Mouse (Mus musculus) R1 (cell line): ENCODE results near the gene Dot1l.

Source experiments
- DNase-seq: peaks from one replicate; pipeline ENCODE4 v3.0.0-alpha.2; 2018; ENCODE audit warnings: low read depth, low spot score

The Dot1l gene

DNA sequence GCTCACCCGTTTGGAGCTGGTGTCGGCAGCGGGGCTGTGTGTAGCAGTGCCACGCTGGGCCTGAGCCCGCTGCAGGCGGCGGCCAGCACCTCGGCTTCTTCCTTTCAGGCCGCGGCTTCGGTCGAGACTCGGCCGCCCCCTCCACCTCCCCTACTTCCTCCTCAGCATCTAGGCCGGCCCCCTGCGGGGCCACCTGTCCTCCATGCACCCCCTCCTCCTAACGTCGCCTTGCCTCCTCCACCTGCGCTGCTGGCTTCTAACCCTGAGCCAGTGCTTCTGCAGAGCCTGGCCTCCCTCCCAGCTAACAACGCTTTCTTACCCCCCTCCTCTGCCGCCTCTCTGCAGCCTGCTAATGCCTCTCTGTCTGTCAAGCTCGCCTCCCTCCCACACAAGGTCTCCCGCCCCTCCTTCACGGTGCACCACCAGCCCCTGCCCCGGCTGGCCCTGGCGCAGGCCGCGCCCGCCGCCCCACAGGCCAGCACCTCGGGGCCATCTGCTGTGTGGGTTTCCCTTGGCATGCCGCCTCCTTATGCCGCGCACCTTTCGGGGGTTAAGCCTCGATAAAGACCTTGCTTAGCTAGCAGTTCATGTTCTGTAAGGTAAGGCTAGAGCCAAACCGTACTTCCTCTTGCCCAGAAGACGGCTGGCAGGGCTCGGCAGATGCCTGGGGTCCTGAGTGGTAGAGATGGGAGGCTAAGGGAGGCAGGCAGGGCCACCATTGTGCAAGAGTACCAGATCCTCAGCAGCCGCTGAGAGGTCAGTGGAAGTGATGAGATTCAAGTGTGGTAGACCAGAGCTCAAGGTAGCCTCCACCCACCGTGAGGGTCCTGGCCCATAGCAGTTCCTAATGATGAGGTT, 37.4 kb downstream of the Dot1l start:
- peak; percentile 42 for DNase-seq

DNA sequence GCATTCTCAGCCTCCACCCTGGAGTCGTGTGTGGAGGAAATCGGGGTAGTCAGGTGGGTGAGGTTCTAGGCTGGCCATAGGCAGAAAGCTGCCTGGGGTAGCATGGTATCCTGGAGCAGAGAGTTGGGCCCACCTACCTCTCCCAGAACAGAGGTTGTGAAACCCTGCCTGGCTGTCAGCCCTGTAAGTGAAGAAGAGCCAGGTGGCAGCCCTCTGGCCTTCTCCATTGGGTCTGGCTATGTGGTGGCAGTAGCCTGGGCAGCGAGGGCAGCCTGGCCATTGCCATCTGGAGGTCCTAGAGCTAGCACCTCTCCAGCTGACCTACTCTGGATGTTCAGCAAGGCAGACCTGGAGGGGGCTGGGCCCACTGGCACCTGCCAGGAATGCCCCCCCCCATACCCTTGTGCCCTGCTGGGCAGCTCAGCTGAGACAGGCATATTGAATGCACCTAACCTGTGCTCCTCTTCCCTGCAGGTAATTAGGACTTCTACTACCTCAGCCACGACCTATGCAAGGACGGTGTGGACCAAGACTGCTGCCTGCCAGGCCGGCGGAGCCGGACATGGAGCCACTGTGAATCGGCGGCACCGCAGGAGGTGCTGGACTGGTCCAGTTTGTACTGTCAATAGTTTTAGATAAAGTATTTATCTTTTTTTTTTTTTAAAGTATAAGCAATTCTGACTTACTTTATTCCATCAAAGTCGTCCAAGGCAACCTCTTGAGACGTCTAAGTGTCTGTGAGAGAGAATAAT, 38.2 kb downstream of the Dot1l start:
- DNase-seq: no peak

DNA sequence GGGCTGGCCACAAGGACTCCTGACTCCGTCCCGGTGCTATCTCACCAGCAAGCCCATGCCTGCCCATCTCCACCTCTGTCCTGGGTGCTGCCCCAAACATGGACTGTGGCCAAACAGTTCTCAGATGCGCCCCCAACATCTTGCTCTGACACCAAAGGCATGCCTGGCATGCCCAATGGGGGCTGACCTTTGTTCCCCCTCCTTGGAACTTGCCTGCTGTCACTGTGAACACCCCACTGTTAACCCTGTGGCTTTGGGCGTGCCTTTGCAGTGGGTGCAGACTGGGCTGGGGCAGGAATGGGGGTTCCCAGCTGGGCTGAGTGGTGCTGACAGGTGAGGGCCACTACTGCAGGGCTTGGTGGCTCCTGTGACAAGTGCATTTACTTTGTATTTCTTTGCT, 38.8 kb downstream of the Dot1l start:
- no peak for DNase-seq

DNA sequence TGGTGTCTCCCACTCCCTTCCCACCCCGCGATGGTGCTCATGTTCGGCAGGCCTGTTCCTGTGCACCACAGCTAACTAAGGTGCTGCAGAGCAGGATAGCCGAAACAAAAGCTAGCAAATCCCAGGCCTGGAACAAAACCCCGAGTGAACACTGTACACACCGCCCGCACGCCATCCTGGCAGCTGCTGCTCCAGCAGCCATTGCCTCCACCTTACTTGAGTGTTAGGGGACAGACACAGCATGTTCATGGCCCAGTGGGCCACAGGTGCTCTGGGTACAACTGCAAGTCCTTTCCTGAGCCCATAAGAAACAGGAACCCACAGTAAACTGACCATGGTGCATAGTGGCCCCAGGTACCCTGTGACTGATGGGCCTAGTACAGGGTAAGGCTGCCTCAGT, 39.7 kb downstream of the Dot1l start:
- DNase-seq: no peak

DNA sequence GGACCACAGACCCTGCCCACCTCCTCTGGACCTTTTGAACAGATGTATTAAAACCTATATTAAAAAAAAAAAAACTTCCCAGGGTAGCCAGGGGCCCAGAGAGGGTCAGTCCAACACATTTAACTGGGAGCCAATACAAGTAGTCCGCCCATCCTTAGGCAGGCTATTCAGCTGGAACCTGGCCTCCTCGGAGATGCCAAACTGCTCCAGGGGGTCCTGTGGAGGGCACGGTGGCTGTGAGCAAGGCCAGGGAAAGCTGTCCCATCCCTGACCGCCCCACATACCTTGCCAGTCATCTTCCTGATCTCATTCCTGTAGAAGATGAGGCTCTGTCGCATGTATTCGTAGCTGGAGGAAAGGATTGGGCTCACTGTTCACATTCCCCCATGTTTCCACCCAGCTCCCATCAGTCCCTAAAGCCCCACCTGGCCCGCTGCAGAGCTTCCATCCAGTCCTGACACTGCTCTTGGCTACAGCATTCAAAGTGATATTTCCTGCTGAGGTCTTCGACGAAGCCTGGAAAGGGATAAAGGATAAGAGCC, 41.4 kb downstream of the Dot1l start:
- DNase-seq: no peak

DNA sequence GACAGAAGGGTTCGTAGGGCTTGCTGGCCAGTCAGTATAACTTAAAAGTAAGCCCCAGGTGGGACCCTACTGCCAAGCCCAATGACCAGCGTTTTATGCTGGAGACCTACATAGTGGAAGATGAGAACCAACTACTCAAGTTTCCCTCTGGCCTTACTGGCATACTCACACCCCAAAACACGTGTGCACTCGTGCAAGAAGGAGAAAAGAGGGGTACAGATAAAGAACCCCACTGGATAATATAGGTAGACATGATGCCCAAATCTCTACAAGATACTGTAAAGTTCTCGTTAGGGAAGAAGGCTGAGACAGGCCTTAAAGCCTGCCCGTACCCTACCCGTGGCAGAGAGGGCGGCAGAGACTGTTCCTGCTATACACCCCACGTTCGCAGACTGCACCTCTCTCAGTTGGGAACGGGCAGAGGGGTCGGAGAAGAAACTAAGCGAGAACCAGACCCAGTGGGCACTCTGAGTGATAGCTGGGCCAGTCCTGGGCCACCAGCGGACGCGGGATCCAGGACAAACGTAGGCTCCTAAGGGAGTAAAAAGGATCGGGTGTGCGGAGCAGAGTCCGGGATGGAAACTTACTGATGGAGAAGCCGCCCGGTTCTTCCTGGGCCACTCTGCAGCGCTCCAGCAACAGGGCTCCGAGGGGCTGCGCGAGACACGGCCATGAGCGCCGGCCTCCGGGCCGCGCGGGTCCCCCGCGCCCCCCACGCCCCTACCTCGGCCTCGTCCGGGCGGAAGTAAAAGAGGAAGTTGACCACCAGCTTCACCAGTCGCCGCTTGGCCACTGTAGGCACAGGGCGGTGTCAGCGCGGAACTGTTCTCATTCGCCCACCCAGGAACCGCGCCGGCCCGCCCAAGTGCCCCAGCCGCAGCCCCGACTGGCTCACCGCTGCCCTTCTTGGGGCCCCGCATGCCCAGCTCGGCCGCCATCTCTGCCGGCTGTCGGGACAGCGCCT, 42.5 kb downstream of the Dot1l start:
- DNase-seq: no peak

GRCm38 (mm10) chr10:80798150-80799006, 43.4 kb downstream of the Dot1l start, which contains the start of the genes Sf3a2 and Plekhj1:
TSS of gene Sf3a2 (plus strand) at chr10:80798198.
TSS of gene Plekhj1 (minus strand) at chr10:80798626.
- DNase-seq: peak; percentile 97

DNA sequence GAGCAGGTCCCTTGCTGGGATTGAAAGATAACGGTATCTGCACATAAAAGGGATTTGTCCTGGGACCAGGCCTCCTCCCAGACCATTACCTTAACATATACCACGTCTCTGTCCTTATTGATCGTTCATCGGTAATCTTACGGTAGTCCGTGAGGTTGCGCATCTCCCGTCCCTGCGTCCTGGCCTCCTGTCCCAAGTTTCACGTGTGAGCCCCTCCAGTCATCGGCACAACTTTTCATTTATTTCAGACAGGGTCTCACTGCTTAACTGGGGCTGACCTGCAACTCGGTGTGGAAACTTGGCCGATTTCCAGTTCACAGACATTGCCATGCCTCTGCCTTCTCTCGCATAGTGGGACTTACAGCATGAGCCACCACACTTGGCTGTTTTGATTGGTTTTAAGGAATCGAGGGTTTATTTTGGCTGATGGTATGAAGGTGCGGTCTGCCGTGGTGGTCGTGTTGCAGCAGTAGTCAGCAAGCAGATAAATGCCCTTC, 44.1 kb downstream of the Dot1l start:
- DNase-seq: no peak

DNA sequence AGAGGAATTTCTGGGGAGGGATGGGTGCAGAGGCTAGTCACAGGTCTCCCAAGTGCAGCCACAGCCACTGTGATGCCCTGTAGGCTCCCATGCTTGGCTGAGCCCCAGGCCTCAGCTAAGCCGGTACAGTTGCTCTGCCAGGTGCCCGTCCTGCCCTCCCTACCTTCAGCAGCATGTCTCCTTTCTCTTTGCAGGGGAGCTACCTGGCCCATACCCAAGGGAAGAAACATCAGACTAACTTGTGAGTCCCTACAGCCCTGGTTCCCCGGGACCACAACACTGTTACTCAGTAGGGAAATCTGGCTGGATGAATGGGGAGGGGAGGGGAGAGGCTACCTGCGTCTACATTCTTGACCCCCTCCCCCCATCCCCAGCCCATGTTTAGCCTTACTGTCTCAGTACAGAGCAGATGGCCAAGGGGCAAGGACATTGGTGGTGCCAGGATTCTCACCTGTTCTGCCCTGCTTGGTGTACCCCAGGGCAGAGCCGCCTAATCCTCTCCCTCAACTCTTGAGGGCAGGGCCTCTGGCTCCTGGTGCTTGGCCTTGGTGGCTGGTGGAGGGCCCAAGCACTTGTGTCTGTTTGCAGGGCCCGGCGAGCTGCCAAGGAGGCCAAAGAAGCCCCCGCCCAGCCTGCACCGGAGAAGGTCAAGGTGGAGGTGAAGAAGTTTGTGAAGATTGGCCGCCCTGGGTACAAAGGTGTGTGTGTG, 47.4 kb downstream of the Dot1l start:
- no peak for DNase-seq

DNA sequence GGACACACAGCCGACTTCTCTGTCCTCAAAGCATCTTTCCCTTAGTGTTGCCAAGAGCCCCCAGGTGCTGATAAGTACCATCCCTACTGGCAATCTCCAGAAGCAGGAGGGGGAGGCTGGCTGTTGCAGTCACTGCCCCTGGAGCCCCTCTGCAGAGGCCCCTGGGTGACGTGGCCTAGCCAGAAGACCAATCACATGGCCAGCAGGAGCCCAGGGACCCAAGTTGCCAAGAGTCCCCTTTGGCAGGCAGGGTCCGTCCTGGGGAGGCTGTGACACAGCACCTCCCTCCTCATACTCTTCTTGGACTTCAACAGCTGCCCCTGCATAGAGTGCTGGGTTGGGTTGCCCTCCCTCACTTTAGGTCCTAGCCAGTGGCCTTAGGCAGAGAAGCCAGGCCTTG, 48.0 kb downstream of the Dot1l start:
- DNase-seq: no peak

GRCm38 (mm10) chr10:80804340-80804739, 49.3 kb downstream of the Dot1l start:
- DNase-seq: no peak

GRCm38 (mm10) chr10:80804916-80805315, 49.9 kb downstream of the Dot1l start, which contains the start of gene Amh:
TSS of gene Amh (plus strand) at chr10:80805243.
- no peak for DNase-seq

- DNase-seq: no peak
These were observed 50.3 kb downstream of the Dot1l start for GRCm38 (mm10) chr10:80805322-80805721.

- peak; percentile 74 for DNase-seq
These were observed 50.9 kb downstream of the Dot1l start for GRCm38 (mm10) chr10:80805925-80806324.

GRCm38 (mm10) chr10:80806341-80807056, 51.5 kb downstream of the Dot1l start:
- DNase-seq: no peak

DNA sequence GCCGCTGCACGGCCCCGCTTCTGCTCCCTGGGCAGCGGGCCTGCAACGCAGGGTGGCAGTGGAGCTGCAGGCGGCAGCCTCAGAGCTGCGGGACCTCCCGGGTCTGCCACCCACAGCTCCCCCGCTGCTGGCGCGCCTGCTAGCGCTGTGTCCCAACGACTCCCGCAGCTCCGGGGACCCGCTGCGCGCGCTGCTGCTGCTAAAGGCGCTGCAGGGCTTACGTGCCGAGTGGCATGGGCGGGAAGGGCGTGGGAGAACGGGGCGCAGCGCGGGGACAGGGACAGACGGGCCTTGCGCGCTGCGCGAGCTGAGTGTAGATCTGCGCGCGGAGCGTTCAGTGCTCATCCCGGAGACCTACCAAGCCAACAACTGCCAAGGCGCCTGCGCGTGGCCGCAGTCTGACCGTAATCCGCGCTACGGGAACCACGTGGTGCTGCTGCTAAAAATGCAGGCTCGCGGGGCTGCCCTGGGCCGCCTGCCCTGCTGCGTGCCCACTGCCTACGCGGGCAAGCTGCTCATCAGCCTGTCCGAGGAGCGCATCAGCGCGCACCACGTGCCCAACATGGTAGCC, 52.1 kb downstream of the Dot1l start:
- peak; percentile 82 for DNase-seq

GRCm38 (mm10) chr10:80808099-80808984, 53.3 kb downstream of the Dot1l start:
- DNase-seq: peak; percentile 51
